21 mouse cellular contexts compared by ENCODE assay signal in genomic region chr6:115504160-115504558, GRCm38 (mm10). TPM values are rescaled to one million over a fixed set of nuclear protein-coding genes. Genes with fewer than 3 reads are reported as not detected.
A peak's percentile ranks its signal among the peaks of the same experiment; 100 is the strongest.
DNase-seq lines count a peak whose midpoint lies in the region; ATAC-seq and TF ChIP-seq lines count a peak whose summit lies in the region.
"Had no signal": no experiment of that assay in that cellular context is flagged by ENCODE, and none has a peak within 500 bp of the region (broad histone marks: within the 10 kb centered on the region; RNA-seq: fewer than 3 reads in every experiment).

No protein-coding gene starts in this region.

- ATAC-seq in kidney, embryonic 16.5 days (ENCODE audit: low FRiP score, low TSS enrichment) = peak; percentile 53
- no peak for ATAC-seq in intestine, postnatal 0 days
- ATAC-seq in stomach, postnatal 0 days (ENCODE audit: low FRiP score, low TSS enrichment) = peak; percentile 12

- no peak overlapping the region for H3K9ac ChIP-seq in kidney, embryonic 16.5 days (replicated peaks; ENCODE audit: low read length)
- H3K9ac ChIP-seq in intestine, postnatal 0 days (ENCODE audit: low read depth, low read length) = no peak overlapping the region
- H3K9ac ChIP-seq in stomach, postnatal 0 days (ENCODE audit: low read length) = no peak overlapping the region
- H3K9ac ChIP-seq: forebrain, embryonic 12.5 days; heart, embryonic 13.5 days; hindbrain, embryonic 14.5 days; limb, embryonic 13.5 days; liver, embryonic 14.5 days had no signal

- no peak overlapping the region for H3K4me3 ChIP-seq in kidney, embryonic 16.5 days (ENCODE audit: low read length)
- no peak overlapping the region for H3K4me3 ChIP-seq in intestine, postnatal 0 days (ENCODE audit: low read depth, low read length)
- no peak overlapping the region for H3K4me3 ChIP-seq in stomach, postnatal 0 days (ENCODE audit: low read depth, low read length)
- H3K4me3 ChIP-seq in limb, embryonic 10.5 days = no peak overlapping the region
- H3K4me3 ChIP-seq: forebrain, embryonic 12.5 days; heart, embryonic 13.5 days; limb, embryonic 13.5 days had no signal

- H3K27me3 ChIP-seq in kidney, embryonic 16.5 days (ENCODE audit: insufficient read depth, low read length) = no peaks in the 10 kb centered on the region
- H3K27me3 ChIP-seq in intestine, postnatal 0 days (replicated peaks; ENCODE audit: control insufficient read depth, insufficient read depth, low read length) = no peaks in the 10 kb centered on the region
- no peaks in the 10 kb centered on the region for H3K27me3 ChIP-seq in stomach, postnatal 0 days (ENCODE audit: control insufficient read depth, insufficient read depth, low read length)
- H3K27me3 ChIP-seq in limb, embryonic 10.5 days (ENCODE audit: low read depth, poor library complexity, severe bottlenecking) = no peaks in the 10 kb centered on the region
- H3K27me3 ChIP-seq: CH12.LX; forebrain, embryonic 12.5 days; limb, embryonic 13.5 days had no signal

- H3K4me1 ChIP-seq in kidney, embryonic 16.5 days (ENCODE audit: insufficient read depth, low read length) = peaks cover 8% of the 10 kb centered on the region; the same call in 1 of the 2 replicates
- peaks cover 12% of the 10 kb centered on the region for H3K4me1 ChIP-seq in intestine, postnatal 0 days (replicated peaks; ENCODE audit: control insufficient read depth, insufficient read depth, low read length)
- H3K4me1 ChIP-seq in stomach, postnatal 0 days (replicated peaks; ENCODE audit: control insufficient read depth, insufficient read depth) = 0 out of 2 replicates have a peak, but pooled peaks cover 4% of the 10 kb centered on the region
- H3K4me1 ChIP-seq in limb, embryonic 10.5 days = peaks cover 10% of the 10 kb centered on the region; the same call in 1 of the 2 replicates
- H3K4me1 ChIP-seq: forebrain, embryonic 12.5 days; limb, embryonic 13.5 days had no signal

- DNase-seq in kidney, adult 9 months = no peak
- peak; percentile 20 for DNase-seq in lung, postnatal 10 days
- no peak for DNase-seq in lung, postnatal 14 days
- DNase-seq in stomach, postnatal 0 days (ENCODE audit: low spot score) = no peak
- DNase-seq in ovary, postnatal 14 days (ENCODE audit: low spot score) = no peak
- no peak for DNase-seq in limb, embryonic 10.5 days (ENCODE audit: low spot score)
- DNase-seq: adrenal gland, postnatal 36 days; cerebellum, adult 2 months; cerebellum, postnatal 36 days; heart, adult 11 months; kidney, adult 11 months; right cerebral cortex, postnatal 14 days; thymus, postnatal 14 days had no signal

- no peaks in the 10 kb centered on the region for H3K36me3 ChIP-seq in kidney, embryonic 16.5 days (ENCODE audit: insufficient read depth, low read length)
- H3K36me3 ChIP-seq in intestine, postnatal 0 days (ENCODE audit: control insufficient read depth, insufficient read depth) = no peaks in the 10 kb centered on the region
- no peaks in the 10 kb centered on the region for H3K36me3 ChIP-seq in stomach, postnatal 0 days (ENCODE audit: control insufficient read depth, insufficient read depth, low read length)
- no peaks in the 10 kb centered on the region for H3K36me3 ChIP-seq in limb, embryonic 10.5 days
- H3K36me3 ChIP-seq: forebrain, embryonic 12.5 days; heart, embryonic 13.5 days; limb, embryonic 13.5 days had no signal

- TF ChIP-seq CTCF in intestine, postnatal 0 days (IDR thresholded peaks at IDR 0.05; ENCODE audit: low read depth) = no peak
- TF ChIP-seq CTCF in stomach, postnatal 0 days (IDR thresholded peaks at IDR 0.05; ENCODE audit: low read depth) = no peak

- WGBS in kidney, embryonic 16.5 days = 70% methylated on average over 3 of the region's 3 CpGs
- 59% methylated on average over 3 of the region's 3 CpGs for WGBS in intestine, postnatal 0 days
- WGBS in stomach, postnatal 0 days = 69% methylated on average over 3 of the region's 3 CpGs
- WGBS in limb, embryonic 10.5 days = 80% methylated on average over 3 of the region's 3 CpGs

- peak overlapping the region; percentile 44; the same call in 1 of the 2 replicates for H3K27ac ChIP-seq in kidney, embryonic 16.5 days (ENCODE audit: low read length)
- peak overlapping the region; percentile 85 for H3K27ac ChIP-seq in intestine, postnatal 0 days (ENCODE audit: low read depth, low read length)
- peak overlapping the region; percentile 85 for H3K27ac ChIP-seq in stomach, postnatal 0 days (replicated peaks)
- H3K27ac ChIP-seq in limb, embryonic 10.5 days = no peak overlapping the region
- H3K27ac ChIP-seq: forebrain, embryonic 12.5 days; heart, embryonic 13.5 days; hindbrain, embryonic 14.5 days; limb, embryonic 13.5 days; liver, embryonic 14.5 days had no signal

- H3K9me3 ChIP-seq in kidney, embryonic 16.5 days (ENCODE audit: low read length) = no peaks in the 10 kb centered on the region
- no peaks in the 10 kb centered on the region for H3K9me3 ChIP-seq in intestine, postnatal 0 days (ENCODE audit: control insufficient read depth)
- no peaks in the 10 kb centered on the region for H3K9me3 ChIP-seq in stomach, postnatal 0 days (ENCODE audit: control insufficient read depth, low read length)
- no peaks in the 10 kb centered on the region for H3K9me3 ChIP-seq in limb, embryonic 10.5 days (replicated peaks)
- H3K9me3 ChIP-seq: forebrain, embryonic 12.5 days; heart, embryonic 13.5 days; limb, embryonic 13.5 days had no signal

- no peak for TF ChIP-seq EP300 in stomach, postnatal 0 days (optimal IDR thresholded peaks at IDR 0.05)

- no peak overlapping the region for H3K4me2 ChIP-seq in kidney, embryonic 16.5 days (replicated peaks; ENCODE audit: low read depth, low read length)
- H3K4me2 ChIP-seq in intestine, postnatal 0 days (replicated peaks; ENCODE audit: low read depth) = no peak overlapping the region
- H3K4me2 ChIP-seq in stomach, postnatal 0 days (replicated peaks; ENCODE audit: low read depth) = no peak overlapping the region
- H3K4me2 ChIP-seq: forebrain, embryonic 12.5 days; heart, embryonic 13.5 days; hindbrain, embryonic 14.5 days; limb, embryonic 13.5 days had no signal

RNA-seq across cellular contexts. Expression of gene Tsen2, which starts 40.3 kb away (rescaled TPM):
- 35.0 and 35.2 TPM in 2 replicates for polyA plus RNA-seq in kidney, embryonic 16.5 days (2015; fragmentation: Nextera tagmentation; extraction: Ambion mirVana)
- 5.8 and 6.3 TPM in 2 replicates for polyA plus RNA-seq in intestine, postnatal 0 days (2015; fragmentation: Nextera tagmentation; extraction: Ambion mirVana)
- polyA plus RNA-seq in stomach, postnatal 0 days (2015; fragmentation: Nextera tagmentation; extraction: Ambion mirVana) = 10.0 and 11.1 TPM in 2 replicates
- polyA plus RNA-seq in limb, embryonic 10.5 days (2016; fragmentation: Nextera tagmentation; extraction: Ambion mirVana) = 34.5 and 39.7 TPM in 2 replicates
